Mouse (Mus musculus): ENCODE data around the gene Rab40c. TPM values are rescaled to one million over a fixed set of nuclear protein-coding genes. Genes with fewer than 3 reads are reported as not detected.

Rab40c gene
- polyA plus RNA-seq (2012; rRNA removed): 38.0 and 40.7 TPM in 2 replicates

DNA sequence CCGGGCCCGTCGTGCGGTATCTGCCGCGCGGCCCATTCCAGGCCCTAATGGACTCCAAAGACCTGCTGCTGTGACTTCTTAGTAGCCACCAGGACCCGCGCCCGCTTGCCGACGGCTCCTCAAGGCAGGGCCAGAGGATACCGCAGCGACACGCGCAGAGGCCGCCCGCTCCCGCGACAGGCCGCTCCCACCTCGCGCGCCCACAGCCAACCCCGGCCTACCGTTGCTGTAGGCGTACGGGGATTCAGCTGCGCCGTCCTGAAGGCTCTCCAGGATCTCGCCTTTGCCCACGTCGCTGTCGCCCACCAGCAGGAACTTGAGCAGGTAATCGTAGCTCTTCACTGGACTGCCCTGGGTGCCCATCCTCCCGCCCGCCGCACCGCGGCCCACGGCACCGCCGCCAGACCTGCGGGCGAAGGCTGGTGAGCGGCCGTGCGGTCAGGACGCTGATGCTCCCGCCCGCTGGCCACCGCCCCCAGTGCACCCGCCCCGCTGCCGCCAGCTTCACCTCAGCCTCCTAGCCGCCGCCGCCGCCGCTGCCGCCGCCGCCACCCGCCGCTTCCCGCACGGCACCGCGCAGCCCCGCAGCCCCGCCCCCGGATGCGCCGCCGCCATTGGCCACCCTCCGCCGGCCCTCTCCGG is at the start of gene Rab40c:
TSS of gene Rab40c (minus strand) at position 584 of the 642 bp plus-strand sequence.
- WGBS: under 1% methylated on average over 76 of the region's 78 CpGs
- DNase-seq (ENCODE audit: low read depth, low spot score): no peak

DNA sequence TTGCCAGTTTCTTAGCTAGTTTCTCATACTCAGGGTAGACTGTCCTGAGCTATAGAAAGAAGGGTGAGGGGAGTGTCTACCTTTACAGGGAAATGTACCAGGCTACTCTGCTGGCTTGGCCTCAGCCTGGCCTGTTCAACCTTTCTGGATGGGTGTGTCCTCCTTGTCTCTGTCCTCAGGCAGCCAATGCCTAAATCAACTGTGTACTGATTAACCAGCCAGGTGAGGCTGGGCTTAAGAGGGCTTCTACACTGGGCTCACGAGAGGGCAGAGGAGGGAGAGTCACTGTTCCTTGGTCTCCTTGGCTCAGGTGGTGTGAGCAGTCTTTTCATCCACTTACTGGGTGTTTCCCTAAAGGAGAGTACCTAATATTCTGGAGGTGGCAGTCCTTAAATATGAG is 48.6 kb upstream of the Rab40c start:
- DNase-seq (ENCODE audit: low read depth, low spot score): no peak
- 34% methylated on average over 1 of the region's 1 CpGs for WGBS

DNA sequence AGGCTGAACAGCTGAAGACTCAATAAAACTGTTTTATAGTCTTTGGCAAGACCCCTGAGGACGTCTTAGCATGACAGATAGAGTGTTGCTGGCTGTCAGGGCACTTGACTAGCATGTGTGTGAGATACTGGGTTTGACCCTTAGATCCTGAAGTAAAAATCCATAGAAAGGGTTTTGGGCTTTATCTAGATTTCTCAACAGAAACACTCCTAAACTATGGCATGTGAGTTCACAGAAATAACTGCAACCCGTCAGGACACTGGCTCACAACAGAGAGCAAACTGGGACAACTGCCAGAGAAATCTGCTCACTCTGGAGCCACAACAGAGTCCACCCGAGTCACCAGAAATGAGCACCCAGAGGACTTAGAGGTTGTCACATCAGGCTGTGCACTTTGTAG is 48.1 kb upstream of the Rab40c start:
- no peak for DNase-seq (ENCODE audit: low read depth, low spot score)
- 11% methylated on average over 3 of the region's 3 CpGs for WGBS

DNA sequence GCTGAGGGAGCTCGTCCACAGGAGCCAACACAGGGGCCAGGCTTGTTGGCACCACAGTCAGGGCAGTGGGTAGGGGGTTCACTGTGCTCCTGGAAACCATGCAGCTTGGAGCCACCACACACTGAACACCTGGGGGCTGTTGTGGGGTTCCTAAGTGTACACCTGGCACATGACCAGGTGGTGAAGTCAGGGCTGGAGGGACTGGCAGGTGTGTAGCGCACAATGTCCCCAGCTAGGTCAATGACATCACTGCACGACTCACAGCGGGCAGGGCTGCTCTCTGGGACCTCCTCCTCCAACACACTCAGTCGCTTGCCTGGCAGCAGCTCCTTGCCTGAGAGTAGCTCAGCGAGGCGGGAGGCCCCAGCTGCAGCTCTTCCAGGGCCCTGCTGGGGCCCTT is 44.7 kb upstream of the Rab40c start:
- WGBS: 65% methylated on average over 7 of the region's 7 CpGs
- DNase-seq (ENCODE audit: low read depth, low spot score): no peak

DNA sequence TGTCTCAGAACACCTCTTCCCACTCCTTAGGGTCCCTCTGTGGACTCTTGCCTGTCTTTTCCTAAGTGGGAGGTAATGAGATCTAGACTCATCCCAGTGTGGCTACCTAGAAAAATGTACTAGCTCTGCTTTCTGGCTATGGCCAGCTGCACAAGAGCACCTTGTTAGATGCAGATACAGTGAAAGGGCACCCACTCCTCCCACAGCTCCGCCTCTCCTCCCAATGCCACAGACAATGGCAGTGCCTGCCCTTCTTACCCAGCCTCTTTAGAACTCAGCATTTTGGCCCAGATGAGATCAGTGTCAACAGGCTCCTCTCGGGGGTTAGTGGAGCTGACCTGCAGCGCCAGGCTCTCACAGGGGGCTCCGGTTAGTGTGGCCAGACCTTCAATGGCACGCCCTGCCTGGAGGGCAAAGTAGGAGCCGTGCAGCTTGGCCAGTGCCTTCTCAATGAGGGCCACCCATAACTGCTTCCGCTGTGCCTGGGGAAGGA is 42.9 kb upstream of the Rab40c start:
- no peak for DNase-seq (ENCODE audit: low read depth, low spot score)
- 95% methylated on average over 7 of the region's 7 CpGs for WGBS

DNA sequence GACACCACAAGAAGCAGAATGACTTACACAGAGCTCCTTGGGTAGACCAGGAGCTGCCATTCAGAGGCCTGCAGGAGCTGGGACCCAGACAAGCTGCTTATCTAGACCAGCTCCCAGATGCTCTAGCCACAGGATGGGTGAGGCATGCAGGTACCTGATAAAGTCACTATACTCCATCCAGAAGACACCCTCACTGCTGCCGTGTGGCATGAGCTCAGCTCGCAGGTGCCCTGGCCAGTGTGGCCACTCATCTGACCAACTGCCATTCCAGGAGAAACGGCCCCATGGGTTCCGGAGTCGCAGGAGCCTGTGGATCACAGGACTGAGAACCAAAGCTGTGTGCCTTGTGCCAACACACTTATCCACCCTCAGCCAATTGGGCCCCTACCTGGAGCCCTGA is 42.0 kb upstream of the Rab40c start:
- WGBS: 95% methylated on average over 5 of the region's 5 CpGs
- no peak for DNase-seq (ENCODE audit: low read depth, low spot score)

DNA sequence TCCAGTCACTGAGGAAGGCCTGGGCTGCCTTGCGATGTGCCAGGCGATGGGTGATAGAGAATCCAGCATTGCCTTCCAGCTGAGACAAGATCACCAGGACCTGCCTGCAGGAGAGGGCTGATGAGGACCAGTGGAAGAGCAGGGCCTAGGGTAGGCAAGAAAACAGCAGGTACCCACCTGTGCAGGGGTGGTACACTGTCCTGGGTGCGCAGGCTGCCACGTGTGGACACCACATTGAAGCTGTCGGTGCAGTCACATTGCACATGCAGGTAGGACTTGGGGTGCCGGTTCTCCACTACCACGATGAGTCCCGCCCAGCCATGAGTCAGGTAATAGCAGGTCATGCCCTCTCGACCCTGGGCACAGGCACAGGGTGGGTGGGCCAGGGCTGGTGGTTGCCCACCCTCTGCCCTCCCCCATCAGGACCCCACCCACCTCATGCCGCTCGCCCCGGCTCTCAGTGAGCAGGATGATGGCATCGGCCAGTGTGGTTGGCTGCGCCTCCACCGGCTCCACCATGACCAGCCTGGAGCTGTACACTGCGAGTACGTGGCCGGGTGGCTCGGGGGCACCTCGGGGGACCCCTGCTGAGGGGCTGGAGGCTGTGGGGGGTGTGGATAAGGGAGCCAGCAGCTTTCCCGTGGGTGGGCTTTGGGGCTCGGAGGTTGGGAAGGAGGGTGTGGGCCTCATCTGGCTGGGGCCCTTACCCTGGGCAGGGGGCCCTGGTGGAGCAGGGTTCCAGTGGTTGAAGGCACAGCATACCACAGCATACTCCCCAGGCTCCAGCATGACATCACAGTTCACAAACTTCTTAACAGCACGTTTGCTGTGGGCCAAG is 40.3 kb upstream of the Rab40c start:
- no peak for DNase-seq (ENCODE audit: low read depth, low spot score)
- 89% methylated on average over 23 of the region's 23 CpGs for WGBS

DNA sequence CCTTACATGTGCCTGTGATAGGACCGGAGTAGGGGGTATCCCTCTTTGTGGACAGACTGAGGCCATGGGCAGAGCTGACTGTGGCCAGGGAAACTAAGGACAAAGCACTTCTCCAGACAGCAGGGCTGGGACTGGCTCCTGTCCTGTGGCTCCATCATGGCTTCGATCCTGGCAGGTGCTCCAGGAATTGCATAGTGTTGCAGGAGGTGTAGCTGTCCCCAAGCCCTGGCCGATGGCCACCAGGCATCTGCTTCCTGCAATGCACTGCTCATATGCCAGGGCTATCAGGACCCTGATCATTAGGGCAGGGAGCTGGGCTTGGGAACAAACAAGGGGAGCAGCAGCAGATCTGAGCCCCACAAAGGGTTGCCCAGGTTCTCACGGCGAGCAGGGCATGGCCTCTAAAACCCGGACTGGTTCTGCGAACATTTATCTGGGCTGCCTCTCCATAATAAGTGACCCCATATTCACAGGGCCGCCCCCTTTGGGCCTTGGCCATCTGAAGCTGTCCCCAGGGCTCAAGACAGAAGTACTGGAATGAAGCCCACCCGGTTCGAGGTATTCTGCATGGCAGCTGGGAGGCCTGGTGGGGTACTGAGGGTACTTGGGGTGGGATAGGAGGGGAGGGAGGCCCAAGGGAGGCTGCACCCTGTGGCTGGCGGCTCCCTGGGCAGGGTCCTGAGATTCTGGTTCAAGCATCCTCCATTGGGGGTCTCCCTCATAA is 39.4 kb upstream of the Rab40c start:
- no peak for DNase-seq (ENCODE audit: low read depth, low spot score)
- 94% methylated on average over 11 of the region's 11 CpGs for WGBS

DNA sequence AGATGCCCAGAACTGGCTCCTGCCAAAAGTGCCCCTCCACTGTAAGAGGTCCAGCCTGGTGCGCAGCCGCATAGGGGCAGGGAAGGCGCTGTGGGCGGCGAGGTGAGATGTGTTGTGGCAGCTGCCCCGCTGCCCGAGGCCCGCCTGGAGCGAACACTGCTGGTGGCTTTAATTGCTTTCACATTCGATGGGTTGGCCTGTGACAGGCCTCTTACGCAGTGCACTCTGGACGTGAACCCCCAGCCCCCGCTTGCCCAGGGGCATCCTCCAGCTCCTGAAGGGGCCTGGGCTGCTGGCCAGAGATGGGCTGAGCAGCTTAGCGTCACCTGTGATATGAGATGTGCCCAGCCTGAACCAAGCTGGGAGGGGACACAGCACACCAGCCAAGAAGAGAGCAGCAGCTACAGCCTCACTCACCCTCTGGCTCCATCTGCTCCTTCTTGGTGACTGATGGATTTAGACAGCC is 38.1 kb upstream of the Rab40c start:
- WGBS: 85% methylated on average over 14 of the region's 14 CpGs
- DNase-seq (ENCODE audit: low read depth, low spot score): no peak

DNA sequence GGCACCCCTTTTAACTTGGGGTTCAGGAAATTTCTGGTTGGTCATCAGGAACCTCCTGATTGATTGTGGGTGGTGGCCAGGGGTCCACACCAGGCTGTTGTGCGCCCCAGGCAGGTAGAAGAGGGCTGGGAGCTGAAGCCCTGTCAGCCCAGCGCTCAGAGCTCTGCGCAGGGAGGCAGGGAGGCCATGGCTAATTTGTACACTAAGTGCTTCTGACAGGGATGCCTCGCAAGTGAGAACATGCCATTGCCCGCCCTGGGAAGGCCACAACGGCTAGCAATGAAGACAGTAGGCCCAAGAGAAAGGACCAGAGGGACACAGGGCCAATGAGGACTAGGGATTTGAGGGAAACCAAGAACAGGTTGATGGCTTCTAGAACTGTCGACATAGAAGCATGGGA is 37.1 kb upstream of the Rab40c start:
- DNase-seq (ENCODE audit: low read depth, low spot score): no peak
- WGBS: 89% methylated on average over 7 of the region's 7 CpGs

DNA sequence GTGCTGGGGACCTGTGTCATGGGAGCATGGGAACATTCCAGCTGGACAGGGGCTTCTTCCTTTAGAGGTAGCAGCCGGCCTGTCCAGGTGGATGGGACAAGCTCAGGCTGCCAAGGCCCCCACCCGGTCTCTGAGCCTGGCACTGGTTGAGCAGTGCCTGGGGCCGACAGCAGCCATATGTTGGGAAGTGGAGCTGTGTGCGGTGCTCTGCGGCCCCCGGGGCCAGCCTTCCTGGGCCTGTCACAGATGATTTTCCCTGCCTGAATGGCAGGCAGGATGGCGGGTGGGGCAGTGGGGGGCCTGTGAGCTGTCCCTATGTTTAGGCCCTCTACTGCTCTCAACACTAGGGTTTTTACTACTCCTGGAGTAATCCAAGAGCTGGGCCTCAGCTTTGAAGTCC is 36.7 kb upstream of the Rab40c start:
- 80% methylated on average over 7 of the region's 7 CpGs for WGBS
- DNase-seq (ENCODE audit: low read depth, low spot score): no peak

DNA sequence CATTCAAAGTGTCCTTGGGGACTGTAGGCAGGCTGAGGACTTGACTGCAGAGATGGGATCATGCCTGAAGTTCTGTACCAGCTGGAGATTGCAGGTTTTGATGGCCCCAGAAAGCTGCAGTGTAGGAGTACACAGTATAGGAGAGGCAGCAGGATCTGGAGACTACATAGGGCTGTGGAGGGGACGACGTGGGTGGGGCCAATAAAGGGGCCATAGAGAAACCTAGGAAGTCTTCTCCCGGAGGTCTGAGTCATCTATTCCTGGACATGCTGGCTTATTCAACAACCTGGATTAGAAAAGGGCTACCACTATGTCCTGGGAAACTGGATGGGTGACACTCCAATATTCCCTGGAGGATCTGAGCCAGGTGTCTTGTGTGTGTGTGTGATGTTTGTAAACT is 36.2 kb upstream of the Rab40c start:
- 15% methylated on average over 3 of the region's 3 CpGs for WGBS
- DNase-seq (ENCODE audit: low read depth, low spot score): no peak

DNA sequence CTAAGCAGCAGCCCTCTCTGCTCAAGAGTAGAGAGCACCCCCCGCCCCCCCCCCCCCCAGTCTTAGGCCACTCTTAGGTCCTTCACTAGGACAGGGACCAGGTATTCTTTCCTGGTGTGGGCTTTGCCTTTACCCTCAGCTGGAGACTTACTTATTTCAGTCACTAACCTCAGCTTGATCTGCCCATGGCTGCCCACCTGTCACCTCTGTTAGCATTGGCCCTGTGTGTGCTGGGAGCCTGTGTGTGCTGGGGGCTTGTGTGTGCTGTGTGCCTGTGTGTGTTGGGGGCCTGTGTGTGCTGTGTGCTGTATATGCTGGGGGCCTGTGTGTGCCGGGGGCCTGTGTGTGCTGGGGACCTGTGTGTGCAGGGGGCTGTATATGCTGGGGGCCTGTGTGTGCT is 35.1 kb upstream of the Rab40c start:
- WGBS: 66% methylated on average over 2 of the region's 2 CpGs
- DNase-seq (ENCODE audit: low read depth, low spot score): no peak

DNA sequence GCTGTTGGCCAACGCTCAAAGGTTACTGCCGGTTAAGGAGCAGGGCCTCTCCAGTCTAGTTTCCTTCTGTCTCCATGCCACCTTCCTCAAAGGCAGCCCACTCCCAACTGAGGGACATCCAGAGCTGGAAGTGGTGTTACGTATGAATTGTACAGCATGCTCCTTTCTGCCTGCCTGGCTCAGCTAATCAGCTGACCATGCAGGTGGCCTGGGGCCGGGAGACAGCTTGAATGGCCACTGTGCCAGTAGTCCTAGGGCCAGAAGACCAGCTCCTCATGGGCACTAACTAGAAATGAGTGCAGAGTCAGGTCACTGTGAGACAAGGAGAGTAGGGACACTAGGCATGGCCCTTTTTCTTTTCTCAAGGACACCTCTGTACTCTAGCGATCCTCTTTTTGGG is 33.6 kb upstream of the Rab40c start:
- 71% methylated on average over 5 of the region's 5 CpGs for whole genome bisulfite sequencing
- DNase-seq (ENCODE audit: low read depth, low spot score): no peak

DNA sequence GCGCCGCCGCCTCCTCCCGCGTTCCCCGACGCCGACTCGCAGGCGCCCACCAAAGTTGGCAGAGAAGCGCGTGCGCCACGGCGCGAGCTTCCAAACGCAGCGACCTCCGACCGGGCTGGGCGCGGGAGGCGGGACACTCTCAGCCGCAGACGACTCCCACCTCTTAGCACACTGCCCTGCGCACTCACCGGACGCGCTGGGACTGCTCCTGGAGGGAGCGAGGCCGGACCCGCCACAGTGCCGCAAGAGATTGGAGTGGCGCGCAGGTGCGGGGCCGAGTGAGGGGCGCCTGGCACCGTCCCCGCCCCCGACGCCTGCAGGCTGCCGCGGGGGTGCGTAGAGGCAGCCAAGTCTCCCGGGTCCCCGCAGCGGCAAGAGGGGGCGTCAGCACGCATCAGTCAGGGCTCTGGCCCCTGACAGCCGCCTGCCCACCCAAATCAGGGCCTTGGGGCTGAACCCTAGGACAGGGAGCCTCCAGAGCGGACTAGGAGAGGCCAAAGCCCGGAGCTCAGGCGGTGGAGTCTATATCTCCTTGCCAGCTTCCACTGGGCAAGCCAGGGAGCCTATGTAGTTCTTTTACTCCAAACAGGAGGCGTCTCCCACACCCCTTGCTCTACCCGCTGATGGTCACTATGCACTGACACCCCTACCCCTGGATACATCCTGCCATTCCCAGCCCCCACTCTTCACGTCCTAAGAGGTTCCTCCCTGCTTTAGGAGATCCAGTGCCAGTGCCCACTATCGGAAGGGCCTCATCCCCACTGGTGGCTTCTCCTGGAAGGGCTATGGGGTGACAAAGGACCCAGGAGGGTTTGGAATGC is 32.5 kb upstream of the Rab40c start, which contains the start of gene A930017K11Rik:
TSS of gene A930017K11Rik (minus strand) at position 763 of the 821 bp plus-strand sequence.
- 2% methylated on average over 58 of the region's 58 CpGs for WGBS

DNA sequence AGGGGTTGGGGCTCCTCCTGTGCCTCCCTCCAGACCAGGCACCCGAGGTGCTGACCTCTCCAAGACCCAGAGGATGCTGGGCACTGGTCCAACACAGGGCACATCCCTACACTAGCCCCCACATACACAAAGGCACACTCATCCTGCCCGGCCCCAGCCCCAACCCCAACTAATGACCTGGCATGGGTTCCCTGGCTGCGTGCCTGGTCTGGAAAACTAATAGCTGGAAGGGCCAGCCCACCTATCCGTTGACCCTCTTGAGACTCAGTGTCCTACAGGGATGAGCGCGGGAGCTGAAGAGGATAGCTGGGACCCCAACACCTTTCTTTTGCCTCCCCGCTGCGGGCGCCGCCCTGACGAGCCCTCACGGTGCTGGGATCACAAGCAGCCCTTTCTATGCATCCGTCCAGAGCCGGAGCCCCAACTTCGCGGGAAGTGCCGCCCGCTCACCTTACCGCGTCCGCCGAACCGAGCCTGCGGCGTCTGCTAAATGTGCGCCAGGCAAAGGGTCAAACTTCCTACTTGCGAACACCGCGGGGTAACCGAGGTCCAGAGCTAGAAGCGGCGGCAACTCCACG is 31.8 kb upstream of the Rab40c start:
- WGBS: 1% methylated on average over 33 of the region's 33 CpGs
- no peak for DNase-seq (ENCODE audit: low read depth, low spot score)

More for the DNA sequence above, 32.5 kb upstream of the Rab40c start, which contains the start of gene A930017K11Rik:
- DNase-seq (ENCODE audit: low read depth, low spot score): no peak

DNA sequence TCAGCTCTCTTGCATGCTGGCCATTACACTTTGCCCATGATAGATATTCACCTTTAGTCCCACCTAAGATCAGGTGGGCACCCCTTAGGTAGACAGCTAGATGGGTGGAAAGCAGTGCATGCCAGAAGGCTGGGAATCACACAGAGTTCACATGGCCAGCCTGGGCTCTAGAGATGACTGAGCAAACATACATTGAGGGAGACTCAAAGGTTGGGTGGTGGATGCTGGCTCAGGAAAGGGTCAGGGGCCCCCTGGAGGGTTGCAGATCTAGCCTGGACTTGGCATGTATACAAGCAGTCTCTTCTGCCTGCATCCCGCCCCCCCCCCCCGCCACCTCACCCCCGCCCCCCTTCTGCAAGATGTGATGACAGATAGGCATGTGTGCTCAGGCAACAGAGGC is 31.2 kb upstream of the Rab40c start:
- 12% methylated on average over 3 of the region's 3 CpGs for WGBS
- no peak for DNase-seq (ENCODE audit: low read depth, low spot score)

DNA sequence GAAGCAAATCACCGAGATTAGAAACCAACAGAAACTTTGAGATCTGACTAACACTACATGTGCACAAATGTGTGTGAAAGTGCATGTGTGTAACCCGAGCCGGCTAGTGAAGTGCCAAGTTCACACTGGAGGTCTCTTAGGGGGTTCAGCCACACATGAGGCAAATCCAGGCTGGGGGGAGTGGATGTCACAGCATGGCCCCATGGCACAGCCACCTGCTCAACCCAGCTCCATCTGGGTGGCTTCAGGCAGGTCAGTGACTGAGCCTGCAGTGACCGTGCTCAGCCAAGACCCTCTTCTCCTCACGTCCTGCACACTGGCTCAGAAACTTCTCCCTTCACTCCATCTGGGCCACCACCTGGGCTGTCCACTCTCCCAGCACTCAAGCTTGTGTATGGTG is 30.5 kb upstream of the Rab40c start:
- 68% methylated on average over 5 of the region's 5 CpGs for WGBS
- DNase-seq (ENCODE audit: low read depth, low spot score): no peak

DNA sequence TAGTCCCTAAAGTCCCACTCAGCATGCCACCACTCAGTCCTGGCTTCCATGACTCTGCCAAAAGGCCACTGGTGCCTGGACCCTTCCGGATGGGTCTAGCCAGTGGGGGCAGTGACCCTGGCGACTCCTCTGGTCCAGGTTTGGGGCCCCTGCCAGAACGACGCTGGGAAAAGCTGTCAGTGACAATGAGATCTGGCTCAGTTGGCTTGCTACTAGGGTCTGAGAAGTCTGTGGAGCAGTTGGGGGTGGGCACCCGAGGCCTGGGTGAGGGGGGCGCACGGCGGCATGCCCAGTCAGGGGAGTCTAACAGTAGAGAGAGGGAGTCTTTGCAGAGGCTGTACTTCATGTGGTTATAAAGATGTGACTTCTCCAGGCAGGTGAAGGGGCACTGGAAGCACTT is 28.5 kb upstream of the Rab40c start:
- WGBS: 79% methylated on average over 8 of the region's 8 CpGs
- no peak for DNase-seq (ENCODE audit: low read depth, low spot score)

All from large intestine, adult 2 months (tissue).